Mouse (Mus musculus) brain, embryonic 18.5 days (tissue): ENCODE measurements around the gene Rnf6.

Experiments
- DNase-seq: peaks from one replicate; pipeline ENCODE4 v3.0.0-alpha.2; 2012; ENCODE audit warnings: low read depth, low spot score

Gene Rnf6

DNA sequence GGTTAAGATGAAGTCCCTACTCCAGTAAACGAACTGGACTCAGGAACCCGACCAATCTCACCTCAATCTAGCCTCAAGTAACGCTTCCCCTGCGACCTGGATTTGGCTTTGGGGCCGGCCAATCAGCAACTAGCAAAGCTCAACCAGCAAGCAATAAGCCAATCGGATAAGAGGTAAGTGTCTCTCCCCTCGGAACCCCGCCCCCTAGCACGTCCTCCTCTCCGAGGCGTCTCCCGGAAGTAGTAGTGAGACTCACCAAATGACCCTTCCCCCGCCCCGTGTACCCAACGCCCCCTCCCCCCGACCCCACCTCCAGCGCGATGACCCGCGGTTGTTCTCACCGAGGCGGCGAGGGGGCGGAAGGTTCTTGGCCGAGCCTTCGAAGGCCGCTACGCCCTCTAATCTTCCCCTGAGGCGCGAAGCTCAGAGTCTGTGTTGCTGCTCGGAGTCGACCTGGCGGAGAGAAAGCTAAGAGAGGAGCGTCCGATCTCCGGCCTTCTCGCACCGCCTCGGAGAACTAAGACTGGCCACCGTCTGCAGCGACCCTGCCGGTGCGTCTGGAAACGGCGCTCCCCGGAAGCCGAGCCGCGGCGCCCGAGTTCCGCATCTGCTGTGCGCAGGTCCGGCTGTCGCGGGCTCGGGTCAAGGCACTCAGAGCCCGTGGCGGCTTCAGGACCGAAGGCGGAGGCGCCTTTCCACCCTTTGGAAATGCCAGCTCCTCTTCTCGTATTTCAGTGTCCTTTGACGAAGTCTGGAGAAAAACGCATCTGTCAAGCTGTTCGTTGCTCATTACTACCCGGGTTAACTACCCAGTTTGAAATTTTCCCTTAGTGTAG is at the start of gene Rnf6:
Rnf6 (minus strand) TSS at position 677 of the 836 bp plus-strand sequence.
- DNase-seq = peak; percentile 91

DNA sequence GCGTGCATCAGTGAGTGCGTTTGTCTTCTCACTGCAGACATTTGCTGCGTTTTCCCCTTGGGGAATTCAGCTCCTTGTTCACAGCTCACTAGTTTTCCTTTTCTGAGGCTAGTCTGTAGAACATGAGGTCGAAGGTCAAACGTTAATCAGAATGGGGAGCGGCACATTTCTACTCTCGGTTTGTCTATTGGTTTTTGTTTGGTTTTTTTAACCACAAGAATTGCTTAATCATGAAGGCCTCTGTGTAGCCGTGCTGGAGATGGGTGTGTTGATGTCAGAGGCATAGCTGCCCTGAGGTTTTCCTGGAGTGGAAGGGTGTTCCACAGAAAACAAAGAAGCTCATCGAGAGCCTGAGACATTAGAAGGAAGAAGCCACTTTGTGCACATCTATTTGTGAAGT is 49.2 kb upstream of the Rnf6 start:
- DNase-seq = no peak

DNA sequence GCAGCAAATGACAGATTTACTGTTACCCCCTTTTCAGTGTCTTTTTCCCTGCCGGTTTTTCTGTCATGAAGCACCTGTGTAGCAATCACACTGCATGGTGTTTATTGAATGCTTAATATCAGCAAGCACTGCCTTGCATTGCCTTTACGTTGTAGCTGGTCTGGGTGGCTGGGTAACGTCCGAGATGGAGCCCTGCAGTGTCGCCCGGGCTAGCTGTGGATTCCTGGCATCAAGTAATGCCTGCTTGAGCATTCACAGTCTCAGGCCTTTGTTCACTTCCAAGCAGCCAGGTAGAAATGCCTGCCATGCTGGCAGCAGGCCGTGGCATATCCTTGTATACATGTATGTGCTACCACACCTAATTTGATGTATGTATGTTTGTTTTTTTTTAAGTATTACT is 46.4 kb upstream of the Rnf6 start:
- no peak for DNase-seq

DNA sequence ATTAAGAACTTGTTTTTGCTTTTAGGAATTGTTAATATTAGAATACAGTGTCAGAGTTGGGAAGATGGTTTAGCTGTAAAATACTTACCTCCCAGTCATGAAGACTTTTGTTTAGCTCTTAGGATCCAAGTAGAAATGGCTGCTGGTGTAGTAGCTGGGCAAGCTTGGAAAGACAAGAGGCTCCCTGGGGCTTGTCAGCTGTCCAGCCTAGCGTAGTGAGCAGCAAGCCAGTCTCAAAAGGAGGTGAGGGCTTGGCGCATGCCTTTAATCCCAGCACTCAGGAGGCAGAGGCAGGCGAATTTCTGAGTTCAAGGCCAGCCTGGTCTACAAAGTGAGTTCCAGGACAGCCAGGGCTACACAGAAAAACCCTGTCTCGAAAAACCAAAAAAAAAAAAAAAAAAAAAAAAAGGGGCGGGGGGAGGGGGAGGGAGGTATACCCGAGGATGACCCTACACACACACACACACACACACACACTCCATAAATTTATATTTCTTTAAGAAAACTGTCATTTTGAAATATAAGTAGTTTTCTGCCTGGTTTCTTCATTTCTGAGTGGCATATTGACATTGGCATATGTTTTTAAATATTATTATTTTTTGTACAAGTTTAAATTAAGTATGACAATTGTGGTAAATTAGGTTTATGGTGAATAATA is 44.7 kb upstream of the Rnf6 start:
- no peak for DNase-seq

DNA sequence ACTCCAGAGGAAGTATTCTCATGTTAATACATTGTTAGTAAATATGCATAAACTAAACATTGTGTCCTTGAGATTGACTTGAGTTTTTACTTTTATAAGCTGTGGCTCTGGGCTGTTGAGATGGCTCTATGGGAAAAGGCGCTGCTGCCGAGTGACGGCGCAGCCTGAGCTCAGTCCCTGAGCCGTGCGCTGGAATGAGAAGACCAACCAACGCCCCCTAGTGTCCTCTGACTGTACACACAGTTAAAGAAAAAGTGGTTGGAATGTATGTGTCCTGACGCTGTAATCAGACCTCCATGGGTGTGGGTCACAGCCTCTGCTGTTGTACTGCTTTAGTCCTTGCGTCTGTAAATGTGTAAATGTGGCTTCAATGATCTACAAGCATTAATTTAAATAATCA is 38.6 kb upstream of the Rnf6 start:
- DNase-seq = no peak

DNA sequence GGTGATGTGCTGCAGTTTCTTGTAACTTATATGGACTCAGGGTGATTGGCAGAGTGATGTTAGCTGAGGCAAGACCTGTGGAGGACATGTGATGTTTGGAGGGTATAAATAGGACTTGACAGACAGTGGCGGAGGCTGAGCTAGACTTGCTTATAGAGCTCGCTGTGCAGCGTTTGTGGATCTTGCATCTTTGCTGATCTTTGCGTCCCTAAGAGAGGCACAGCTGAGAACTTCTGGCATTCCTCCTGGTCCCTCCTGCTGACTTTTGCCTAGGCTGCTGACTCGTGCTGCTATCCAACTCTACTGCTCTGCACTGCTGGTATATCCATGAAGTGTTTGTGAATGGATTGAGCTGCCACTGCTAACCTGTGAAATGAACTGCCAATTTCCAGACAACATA is 32.3 kb upstream of the Rnf6 start:
- DNase-seq = no peak

DNA sequence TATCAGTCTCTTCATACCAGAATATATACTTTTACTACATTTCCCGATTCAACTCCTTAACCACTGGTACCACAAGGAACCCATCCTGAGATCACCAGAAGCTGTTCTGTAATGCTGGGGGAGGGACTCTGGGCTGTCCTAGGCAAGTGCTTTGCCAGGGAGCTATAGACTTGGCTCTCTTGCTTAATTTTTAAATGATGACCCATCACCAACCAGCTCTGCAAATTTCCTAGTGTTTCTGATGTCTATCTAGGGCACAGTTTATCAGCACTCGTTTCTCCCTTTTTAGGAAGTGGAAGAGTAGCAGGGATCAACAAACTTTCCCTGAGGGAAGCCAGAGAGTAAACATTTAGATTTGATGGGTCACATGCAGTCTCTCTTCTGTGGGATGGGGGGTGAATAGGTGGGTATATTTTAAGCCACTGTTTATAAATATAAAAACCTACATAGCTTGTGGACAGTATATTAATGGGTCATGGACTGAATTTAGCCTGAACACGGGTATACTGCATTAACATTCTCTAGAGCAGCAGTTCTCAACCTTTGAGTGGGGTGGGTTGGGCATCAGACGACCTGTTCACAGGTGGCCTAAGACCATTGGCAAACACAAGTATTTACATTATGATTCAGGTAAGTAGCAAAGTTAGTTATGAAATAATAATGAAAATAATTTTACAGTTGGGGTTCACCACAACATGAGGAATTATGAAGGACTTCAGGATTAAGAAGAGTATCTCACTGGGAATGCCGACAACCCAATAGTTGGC is 30.5 kb upstream of the Rnf6 start:
- DNase-seq = no peak

DNA sequence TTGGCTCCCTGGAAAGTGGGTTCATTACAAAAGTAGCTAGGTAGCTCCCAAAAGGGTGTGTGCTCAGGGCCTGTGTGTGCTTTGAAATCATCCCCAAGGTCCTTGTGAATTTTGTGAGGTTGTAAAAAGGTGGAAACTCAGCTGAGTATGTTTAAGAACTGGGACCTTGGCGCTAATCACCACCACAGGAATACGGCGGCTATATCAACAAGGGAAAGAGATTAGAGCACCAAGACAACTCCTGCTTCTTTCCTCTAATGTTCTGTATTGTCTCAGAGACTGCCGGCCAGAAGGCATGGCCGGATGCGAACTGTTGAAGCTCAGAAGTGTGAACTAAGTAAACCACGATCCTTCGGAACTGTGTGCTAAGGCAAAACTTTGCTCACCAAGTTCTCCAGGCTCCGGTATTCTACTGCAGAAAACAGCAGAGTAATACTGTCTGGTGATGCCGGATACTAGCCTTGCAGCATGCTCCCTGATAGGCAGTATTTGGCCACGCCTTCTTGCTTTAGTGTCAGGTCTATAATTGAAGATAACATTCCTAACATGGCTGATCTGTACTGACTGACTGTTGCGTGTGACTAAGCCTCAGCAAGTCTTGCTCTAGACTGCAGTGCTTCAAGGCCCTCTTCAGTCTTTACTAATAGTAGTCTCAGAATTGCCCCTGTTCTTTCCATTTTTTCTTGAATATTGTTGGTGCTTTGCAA is 29.2 kb upstream of the Rnf6 start:
- DNase-seq = no peak

DNA sequence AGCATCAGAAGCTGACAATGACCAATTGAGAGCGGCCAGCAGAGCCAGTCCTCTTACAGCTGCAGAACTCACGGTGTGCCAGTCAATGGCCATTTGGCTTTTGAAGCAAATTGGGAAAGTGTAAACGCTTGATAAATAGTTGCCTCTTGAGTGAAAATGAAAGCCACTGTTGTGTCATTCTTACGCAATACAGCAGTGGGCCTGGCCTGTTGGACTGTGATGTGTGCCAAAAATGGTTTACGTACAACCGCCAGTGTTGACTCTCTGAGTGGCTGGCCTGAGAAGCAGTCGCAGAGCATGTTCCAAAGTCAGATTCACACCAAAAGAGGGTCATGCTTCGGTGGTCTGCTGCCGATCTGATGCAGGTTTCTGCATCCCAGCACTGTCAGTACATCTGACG is 27.4 kb upstream of the Rnf6 start:
- DNase-seq = no peak

DNA sequence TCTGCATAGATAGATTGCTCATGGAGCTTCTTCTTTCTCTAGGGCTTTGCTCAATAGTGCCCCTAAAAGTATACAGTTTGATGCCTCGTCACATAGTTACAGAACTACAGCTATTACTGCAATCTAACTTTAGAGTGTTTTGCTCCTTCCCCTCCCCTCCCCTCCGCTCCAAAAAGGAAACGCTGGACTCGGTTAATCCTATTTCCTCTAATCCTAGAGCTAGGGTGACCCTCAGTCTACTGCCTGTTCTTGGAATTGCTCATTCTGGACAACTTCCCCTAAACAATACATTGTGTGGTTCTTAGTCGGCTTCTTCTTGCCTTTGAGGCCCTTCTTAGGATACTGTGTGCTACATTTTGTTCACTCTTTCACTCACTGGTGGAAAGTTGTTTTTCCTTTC is 26.4 kb upstream of the Rnf6 start:
- no peak for DNase-seq

DNA sequence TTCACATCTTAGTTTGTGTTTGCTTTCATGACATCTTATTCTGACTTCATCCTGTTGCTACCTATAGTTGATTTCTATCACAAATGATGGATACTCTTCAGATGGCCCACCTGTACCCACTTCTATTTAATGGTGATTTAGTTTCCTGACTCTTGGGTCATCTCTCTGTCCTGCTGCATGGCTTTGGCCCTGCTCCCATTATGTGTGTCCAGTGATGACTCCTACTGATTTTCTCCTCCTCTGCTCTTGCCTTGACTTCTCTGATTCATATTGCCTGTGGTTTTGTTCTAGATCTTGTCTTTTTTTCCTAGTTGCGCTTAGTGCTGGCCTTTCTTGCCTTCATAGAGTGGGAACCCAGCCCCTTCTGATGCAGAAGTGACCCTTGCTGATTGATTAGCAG is 25.0 kb upstream of the Rnf6 start:
- DNase-seq = no peak

DNA sequence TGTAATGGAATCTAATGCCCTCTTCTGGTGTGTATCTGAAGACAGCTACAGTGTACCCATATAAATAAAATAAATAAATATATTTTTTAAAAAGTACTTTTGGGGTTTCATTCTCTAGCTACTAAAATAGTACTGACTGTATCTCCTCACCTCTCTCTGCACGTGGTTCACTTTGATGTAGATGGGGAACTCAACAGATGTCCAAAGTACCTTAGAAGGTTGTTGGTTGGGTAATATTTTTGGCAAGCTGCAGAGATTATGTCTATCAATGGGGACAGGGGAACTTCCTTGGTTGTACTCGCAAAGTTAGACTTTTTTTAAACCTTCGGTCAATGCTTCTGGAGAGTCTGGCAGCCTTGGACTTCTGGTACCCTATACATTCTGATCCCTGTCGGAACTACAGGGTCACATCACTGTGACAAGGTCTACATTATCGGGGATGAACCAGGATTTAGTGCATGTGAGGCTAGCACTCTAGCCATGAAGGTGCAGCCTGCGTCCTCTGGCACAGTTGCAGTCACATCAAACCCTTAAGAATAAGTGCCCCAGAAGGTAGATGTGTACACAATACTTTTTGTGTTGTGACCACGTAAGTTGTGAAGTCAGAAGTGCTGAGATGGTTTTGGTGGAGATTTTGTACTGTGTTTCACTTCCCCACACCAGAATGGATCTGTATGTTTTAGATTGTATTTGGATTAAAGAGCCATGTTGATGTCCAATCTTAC is 24.5 kb upstream of the Rnf6 start:
- no peak for DNase-seq

DNA sequence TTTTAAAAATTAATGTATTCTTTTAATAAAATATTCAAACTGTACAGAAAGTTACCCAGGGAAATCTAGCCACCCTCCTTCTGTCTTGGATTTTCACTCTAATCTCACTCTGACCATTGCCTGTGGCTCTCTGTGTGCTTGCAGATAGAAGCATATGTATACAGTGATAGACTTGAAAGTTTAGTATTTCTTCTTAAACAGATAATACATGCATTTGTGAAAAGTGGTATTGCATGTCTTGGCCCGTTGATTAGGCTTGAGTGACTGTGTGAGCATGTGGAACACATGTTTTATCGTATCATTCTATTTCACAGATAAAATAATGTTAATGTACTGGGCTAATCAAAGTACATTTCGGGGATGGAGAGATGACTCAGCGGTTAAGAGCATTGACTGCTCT is 23.8 kb upstream of the Rnf6 start:
- no peak for DNase-seq

DNA sequence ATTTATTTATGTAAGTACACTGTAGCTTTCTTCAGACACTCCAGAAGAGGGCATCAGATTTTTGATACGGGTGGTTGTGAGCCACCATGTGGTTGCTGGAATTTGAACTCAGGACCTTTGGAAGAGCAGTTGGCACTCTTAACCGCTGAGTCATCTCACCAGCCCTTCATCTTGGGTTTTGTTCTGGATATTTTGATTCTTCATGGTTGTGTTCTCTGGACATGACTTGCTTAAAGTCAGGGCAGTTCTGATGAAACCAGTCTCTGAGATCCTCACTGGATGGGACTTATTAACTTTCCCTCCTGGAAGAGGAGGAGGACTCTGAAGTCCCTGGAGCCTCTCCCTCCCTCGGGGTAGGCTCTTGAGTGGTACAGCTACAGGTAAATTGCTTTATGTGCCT is 19.8 kb upstream of the Rnf6 start:
- DNase-seq = no peak

DNA sequence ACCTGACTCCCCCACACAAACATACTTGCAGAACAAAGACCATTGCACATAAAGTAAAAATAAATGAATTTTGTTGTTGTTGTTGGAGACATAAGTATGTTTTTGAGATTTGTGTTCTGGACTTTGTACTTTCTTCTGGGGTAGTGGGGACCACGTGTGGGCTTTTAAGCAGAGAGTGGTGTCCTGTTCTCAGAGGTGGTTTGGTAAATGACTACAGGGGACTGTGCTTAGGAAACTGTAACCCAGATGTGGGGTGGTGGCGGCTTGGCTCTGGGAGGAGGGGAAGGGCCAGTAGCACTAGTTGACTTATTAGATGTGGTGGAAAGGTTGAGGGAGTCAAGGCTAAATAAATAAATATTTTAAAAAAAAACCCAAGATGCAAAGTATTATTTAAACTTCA is 19.4 kb upstream of the Rnf6 start:
- DNase-seq = no peak

DNA sequence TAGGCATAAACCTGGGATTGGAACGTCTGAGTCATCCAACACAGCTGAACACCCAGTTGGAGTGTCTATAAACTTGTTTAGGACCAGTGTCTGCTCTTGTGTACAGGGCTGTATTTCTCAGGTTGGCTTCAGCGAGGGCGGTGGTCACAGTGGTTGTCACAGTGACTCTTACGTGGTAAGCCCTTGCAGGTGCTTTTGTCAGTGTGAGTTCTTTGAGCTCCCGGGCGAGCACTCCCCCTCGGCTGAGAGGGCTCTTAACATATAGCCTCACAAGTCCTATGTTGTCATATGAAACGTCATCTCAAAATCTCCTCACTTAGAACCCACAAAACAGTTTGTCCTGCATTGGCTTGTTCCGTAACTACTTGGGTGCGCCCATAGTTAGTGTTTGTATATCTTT is 16.9 kb upstream of the Rnf6 start:
- DNase-seq = no peak

DNA sequence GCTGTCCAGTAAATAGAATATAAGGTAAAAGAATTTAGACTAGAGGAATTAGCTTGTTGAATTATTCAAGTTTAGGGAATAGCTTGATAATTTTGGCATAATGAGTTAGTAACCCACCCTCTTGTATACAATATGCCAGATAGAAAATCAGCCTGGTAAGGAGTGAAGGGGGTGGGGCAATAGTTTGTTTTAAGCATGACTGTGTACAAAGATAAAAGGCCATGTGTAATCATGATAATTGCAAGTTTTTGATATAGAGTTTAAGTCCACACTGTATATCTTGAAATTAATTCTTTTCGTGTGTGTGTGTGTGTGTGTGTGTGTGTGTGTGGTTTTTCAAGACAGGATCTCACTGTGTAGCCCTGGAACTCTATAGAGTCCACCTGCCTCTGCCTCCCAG is 13.0 kb upstream of the Rnf6 start:
- no peak for DNase-seq

DNA sequence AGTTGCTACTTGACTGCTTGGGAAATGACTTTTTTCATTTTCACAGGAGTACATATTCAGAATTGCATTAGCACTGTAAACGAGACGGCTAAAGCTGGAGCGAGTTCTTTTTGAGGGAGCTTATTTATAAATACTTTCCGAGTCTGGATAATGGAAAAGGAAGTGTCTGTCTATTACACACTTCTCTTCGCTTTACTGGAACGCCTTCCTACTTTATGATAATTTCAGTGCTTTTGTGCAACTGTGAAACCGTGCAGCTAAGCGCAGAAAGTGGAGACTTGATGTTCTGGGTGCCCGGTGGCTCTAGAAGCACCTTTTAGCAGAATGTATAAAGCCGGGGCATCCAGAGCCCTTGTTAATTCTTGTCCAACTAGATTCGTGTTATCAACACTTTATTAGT is 11.5 kb upstream of the Rnf6 start:
- no peak for DNase-seq

DNA sequence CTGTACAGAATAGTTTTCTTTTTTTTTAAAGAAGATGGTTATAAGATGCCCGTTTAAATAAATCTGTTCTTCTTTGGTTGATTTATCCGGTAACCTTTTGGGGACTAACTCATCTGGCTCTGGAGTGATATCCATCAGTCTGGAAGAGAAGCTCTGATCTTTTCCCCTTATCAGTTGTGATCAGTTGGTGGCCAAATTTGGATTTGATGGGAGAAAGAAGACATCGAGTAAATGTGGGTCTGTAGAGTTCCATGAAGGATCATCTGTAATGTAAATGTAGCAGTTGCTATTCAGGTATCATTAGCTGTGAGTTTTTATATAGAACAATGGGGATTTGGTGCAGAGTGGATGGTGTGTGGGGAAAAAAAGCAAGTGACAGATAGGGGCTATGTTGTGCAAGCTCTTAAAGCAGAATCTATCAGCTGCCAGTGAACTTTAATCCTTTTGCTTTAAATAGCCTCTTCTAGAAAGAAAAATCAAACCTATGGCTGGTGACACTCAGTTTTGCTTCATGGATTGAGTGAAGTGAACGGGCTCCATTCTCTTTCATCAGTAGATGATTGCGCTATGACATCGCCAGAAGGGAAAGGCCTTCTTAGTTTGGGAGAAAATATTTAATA is 10.8 kb upstream of the Rnf6 start:
- no peak for DNase-seq

DNA sequence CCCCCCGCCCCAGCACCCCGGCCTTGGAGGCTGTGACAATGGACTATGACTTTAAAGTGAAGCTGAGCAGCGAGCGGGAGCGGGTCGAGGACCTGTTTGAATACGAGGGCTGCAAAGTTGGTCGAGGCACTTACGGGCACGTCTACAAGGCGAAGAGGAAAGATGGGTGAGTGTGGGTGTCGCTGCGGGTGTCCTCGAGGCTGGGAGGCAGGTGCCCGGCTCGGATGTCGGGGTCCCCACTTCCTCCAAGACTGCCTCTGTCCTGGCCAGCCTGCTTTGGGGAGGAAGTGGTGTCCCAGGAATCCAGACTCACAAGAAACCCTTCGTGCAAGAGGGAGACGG is 10.3 kb upstream of the Rnf6 start:
- no peak for DNase-seq
